Mouse (Mus musculus): Measurements from ENCODE around the gene Rfc5. TPM values are rescaled to one million over a fixed set of nuclear protein-coding genes. Genes with fewer than 3 reads are reported as not detected.

The Rfc5 gene
- total RNA-seq, 4 experiments from 2014 or later: 1.5 to 2.9 (median 2.1) TPM

- DNase-seq (ENCODE audit: low spot score): no peak
These were observed 14.3 kb downstream of the Rfc5 start for GRCm38 (mm10) chr5:117374372-117375049.

GRCm38 (mm10) chr5:117373418-117373817 lies 15.4 kb downstream of the Rfc5 start:
- DNase-seq (ENCODE audit: low spot score): no peak

GRCm38 (mm10) chr5:117370592-117370991 lies 18.3 kb downstream of the Rfc5 start:
- no peak for DNase-seq (ENCODE audit: low spot score)

DNA sequence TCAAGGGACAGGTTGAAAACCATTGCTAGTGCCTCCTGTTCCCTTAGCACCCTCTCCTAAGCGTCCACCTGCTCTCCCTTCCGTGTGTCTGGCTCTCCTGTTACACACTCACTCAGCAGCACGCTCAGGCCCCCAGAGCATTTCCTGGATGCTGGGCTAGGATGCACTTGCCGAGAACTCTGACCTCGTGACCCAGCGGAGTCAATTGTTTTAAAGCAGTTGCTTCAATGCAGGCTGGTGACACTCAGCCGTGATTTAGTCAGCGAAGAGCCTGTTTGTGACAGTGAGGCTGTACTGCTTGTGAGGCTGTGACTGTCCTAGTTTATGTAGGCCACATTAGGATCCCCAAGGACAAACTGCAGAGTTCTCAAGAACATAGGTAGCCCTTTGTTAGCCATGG lies 21.6 kb downstream of the Rfc5 start:
- DNase-seq (ENCODE audit: low spot score): no peak

DNA sequence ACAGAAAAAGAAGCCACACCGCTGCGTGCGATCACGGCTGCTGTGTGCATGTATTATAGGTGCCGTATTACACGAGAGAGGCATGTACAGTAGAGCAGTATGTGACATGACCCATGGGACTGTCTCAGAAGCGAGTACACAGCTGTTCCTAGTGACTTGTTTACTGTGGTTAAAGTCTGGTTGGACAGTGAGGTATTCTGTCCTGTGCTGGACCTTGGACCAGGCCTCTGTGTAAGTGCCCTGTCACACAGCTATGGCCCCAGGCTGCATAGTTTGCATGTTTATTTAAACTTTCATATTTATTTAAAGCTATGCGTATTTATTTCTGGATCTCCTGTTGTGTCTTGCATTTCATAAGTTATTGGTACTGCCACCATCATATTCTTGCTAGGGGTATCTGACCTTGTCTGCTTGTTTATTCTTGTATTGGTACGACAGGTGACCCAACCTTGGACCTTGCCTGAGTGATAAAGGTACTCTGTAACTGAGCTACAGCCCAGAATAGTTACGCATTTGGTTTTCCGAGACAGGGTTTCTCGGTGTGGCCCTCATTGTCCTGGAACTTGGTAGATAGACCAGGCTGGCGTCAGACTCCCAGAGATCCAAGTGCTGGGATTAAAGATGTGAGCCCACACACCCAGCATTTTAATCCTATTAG lies 22.8 kb downstream of the Rfc5 start:
- DNase-seq (ENCODE audit: low spot score): no peak

DNA sequence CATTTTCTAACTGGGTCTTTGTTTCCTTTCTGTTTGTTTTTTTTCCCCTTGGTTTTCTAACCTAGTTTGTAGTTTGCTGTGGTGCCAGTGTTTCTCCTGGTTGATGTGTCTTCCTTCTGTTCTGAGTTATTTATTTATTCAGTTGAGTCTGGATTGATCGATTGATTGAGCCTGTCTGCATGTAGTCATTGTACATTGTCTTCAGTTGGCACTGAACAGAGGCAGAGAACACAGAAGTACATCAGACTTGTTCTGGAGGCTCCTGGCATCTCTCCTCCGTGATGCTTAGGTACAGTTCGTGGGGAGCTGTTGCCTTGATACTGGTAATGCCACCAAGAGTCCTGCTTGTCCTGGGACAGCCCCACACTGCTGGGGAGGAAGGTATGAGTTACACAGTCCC lies 24.0 kb downstream of the Rfc5 start:
- no peak for DNase-seq (ENCODE audit: low spot score)

DNA sequence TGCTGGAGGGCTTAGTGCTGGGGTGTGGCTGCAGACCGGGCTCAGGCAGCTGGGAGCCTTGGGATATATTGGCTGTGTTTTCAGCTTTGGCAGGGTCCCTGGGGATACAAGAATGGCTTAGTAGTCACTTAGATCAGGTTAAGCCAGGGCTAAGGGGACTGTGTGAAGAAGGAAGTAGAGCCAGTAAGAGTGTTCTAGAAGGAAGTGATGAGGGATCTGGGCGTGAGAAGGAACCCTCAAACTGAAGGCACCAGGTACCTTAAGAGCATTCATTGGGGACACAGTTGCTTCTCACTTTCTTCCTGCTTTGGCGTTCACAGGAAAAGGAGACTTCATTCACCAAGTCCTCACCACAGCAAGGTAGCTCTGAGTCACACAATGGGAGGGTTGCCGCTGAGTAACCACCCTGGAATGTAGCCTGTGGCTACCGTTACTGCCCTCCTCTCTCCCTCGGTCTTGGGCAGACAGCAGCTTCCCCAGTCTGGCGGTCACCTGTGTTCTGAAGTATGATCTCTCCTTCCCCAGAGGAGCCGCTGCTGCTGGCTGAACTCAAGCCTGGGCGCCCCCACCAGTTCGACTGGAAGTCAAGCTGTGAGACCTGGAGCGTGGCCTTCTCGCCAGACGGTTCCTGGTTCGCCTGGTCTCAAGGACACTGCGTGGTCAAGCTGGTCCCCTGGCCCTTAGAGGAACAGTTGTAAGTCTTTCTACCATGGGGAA lies 25.6 kb downstream of the Rfc5 start:
- DNase-seq (ENCODE audit: low spot score): no peak

DNA sequence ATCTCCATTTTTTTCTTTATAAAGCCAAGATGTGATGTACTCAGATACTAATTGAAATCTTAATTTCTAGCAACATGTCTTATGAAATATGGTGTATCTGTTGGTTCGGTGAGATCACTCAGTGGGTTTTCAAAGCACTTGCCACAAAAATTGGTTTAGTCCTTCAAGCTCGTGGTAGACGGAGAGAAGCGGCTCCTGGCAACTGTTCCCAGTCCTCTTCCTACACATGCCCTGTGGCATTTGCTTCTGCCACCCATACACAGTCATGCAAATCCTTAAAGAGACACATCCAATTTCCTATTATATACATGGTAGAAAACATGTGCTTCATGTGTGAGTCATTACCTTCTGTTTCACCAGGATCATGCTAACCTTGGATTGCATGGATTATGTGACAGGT lies 27.3 kb downstream of the Rfc5 start:
- no peak for DNase-seq (ENCODE audit: low spot score)

DNA sequence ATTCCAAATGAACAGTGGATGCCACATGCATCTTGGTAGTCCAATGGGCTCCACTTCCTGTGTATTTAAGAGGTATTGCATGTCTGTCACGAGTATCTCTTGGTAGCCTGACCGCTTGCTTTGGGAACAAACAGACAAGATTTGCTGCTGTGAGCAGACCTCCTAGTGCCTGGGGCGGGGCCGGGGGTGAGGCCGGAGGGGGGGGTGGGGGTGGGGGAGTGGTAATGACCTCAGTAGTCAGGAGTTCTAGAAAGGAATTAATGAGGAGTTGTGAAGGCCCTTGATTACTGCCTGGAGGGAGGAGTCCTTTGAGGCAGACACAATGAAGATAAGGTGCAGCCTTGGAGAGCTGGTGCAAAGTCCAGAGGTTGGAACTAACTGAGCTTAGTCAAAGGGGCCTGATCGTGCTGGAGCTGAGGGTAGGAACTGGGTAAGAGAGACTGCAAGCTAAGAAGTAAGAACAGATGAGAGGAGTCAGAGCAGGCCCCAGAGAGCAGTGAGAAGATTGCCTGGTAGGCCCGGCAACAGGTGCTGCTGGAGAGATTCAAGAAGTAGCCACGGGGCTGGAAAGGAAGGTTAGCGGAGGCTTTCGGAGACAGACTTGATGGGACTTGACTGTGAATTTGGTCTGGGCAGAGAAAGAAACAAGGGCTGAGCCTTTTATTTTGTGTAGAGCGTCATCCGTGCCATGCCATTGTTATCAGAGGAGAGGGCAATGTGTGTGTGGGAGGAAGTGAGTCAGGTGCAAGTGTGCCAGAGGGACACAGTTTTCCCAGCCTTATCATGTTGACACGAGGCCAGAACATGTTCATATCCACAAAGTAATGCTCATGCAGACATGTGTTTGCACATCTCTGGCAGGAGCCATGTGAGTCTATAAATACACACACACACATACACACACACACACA lies 28.0 kb downstream of the Rfc5 start:
- no peak for DNase-seq (ENCODE audit: low spot score)

DNA sequence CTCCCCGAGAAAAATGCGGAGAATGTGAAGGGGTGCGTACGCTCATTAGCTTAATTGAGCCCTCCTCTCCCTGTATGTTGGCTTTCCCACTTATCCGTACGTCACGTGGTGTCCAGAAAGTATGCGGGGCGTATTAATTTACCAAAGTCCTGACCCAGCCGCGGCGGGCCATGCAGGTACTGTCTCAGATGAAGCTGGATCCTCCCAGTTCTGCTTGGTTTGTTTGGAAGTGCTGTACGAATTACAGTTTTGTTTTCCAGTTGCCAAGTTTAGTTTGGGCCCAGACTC lies 28.7 kb downstream of the Rfc5 start:
- DNase-seq (ENCODE audit: low spot score): no peak

GRCm38 (mm10) chr5:117359497-117360227 lies 29.2 kb downstream of the Rfc5 start:
- peak; percentile 20 for DNase-seq (ENCODE audit: low spot score)

DNA sequence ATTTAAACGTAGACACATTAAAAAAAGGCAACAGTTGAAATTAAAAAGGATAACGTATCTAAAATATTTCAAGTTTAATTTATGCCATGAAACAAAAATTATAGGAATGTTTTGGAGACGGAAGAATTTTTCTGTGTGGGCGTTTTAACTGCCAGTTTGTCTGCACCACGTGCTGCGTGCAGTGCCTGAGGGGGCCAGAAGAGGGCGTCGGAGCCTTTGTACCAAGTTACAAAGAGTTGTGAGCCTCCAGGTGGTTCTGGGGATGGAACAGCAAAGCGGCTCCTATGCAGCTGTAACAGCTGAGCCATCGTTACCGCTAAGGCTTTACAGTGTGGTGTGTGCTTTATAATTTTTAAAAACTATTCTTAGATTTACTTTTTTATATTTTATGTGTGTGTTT lies 30.1 kb downstream of the Rfc5 start:
- DNase-seq (ENCODE audit: low spot score): peak; percentile 41

DNA sequence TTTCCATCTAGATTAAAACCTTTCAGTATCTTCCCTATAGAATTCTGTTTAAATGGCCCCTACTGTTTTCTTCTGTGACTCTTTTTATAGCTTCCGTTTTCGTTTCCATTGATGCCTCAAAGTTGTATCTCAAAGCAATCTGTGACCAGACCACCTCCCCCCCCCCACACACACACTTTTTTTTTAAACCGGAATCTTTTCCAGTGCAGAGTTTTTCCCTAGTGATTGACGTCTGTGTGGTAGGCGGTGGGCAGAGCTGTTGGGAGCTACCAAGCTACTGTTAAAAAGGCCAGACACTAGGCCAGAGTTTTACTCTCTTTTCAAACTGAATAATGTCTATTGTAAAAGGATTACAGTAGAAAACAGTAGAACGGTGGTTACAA lies 30.6 kb downstream of the Rfc5 start:
- DNase-seq (ENCODE audit: low spot score): no peak

- peak; percentile 49 for DNase-seq (ENCODE audit: low spot score)
These were observed 31.2 kb downstream of the Rfc5 start for GRCm38 (mm10) chr5:117357478-117358247.

GRCm38 (mm10) chr5:117357129-117357477 lies 31.7 kb downstream of the Rfc5 start, which contains the start of gene Wsb2:
Gene Wsb2 (plus strand): TSS chr5:117357304.
- DNase-seq (ENCODE audit: low spot score): peak; percentile 77

DNA sequence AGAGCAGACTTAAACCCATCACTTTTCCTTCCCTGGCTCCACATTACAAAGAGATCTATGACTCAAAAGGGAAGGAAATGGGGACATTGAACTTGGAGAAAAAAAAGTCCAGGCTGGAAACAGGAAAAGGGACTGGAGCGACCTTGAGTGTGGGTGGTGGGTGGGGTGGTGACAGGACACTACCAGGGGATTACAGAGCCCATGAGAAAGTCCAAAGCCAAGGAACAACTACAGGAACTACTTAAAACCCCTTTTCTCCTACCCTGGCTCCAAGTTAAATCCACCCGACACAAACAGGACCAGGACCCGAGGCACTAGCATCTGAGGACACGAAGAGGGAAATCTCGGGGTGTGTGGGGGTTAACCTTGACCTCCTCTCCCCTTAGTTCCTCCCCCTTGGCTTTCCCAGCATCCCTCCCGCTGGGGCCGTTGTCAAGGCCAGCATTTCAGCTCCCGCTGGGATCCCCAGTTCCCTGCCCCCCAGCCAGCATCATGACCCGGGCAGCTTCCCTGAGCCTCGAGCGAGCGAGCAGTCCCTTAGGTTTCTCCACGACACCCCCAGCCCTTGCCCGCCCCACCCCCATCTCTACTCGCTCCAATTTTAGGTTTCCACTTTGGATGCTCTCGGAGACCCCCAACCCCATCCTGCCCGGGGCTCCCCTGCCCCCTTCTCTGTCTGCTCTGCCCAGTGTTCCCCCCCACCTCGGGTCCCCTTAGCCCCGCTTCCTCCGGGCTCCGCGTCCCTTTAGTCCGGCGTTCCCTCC lies 32.3 kb downstream of the Rfc5 start:
- DNase-seq (ENCODE audit: low spot score): peak; percentile 71

GRCm38 (mm10) chr5:117355648-117356303 lies 33.1 kb downstream of the Rfc5 start:
- DNase-seq (ENCODE audit: low spot score): no peak

GRCm38 (mm10) chr5:117354121-117354520 lies 34.7 kb downstream of the Rfc5 start:
- DNase-seq (ENCODE audit: low spot score): no peak

DNA sequence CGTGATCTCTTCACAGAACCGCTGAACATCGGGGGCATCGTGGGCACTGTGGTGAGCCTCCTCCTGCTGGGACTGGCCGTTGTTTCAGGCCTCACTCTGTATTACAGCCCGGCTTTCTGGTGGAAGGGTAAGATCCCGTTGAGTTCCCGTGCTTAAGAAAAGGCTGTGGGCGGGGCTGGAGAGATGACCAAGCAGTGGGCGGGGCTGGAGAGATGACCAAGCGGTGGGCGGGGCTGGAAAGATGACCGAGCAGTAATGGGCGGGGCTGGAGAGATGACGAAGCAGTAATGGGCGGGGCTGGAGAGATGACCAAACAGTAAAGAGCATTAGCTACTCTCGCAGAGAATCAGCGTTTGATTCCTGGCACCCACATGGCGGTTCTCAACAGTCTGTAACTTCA lies 40.6 kb downstream of the Rfc5 start:
- peak; percentile 26 for DNase-seq (ENCODE audit: low spot score)
